Mouse (Mus musculus) spleen, embryonic (tissue): ENCODE measurements around the gene Slc45a2.

Experiments
- CTCF ChIA-PET: fragments of 350-600 bp; sonication (Branson Sonifier 250); formaldehyde crosslinking; loops from one replicate; lab custom pipeline; 2022; lab: Charles Lee

The Slc45a2 gene

GRCm38 (mm10) chr15:11065528-11066171 lies 65.1 kb downstream of the Slc45a2 start:
- CTCF ChIA-PET = no interaction called here

GRCm38 (mm10) chr15:11066299-11066698 lies 65.8 kb downstream of the Slc45a2 start:
- CTCF ChIA-PET = no interaction called here

- CTCF ChIA-PET = no interaction called here
Measured at GRCm38 (mm10) chr15:11067891-11068290, 67.4 kb downstream of the Slc45a2 start.

- CTCF ChIA-PET = no interaction called here
Measured at GRCm38 (mm10) chr15:11075726-11076361, 75.3 kb downstream of the Slc45a2 start.
